Mouse (Mus musculus) liver, postnatal 0 days (tissue): ENCODE data around the gene Paqr6.

Source experiments
- CTCF ChIP-seq: sonication (generic); IDR thresholded peaks from 2 replicates; pipeline ENCODE4 v1.5.1; 2016; ENCODE audit warnings: antibody characterized with exemption, low read depth
- EP300 ChIP-seq: IDR thresholded peaks from 2 replicates; pipeline ENCODE4 v1.6.1; 2016; ENCODE audit warnings: antibody characterized with exemption, low read depth, mild to moderate bottlenecking

- TF ChIP-seq CTCF (no peak), EP300 (no peak)
These were observed at the start of gene Paqr6 for GRCm38 (mm10) chr3:88364337-88364736.
